15 mouse cellular contexts compared by ENCODE assay signal in the genomic region with DNA sequence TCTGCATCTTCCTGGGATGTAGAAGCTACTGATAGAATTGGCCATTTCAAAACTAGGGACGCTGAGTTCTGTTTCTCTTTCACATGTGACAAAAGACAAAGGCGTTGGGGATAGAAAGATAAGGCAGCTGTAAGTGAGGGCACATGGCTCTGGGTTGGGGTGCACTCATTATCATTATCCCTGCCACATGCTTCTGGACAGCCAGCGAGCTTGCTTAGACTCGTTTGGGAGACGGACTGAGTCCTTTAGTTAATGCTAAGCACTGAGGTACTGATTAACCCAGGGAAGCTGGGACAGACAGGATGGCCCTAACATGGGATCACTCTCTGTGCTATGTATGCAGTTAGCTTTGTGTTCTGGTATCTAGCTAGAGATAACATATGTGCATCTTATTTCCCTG.
A peak's percentile ranks its signal among the peaks of the same experiment; 100 is the strongest.
DNase-seq lines count a peak whose midpoint lies in the region; ATAC-seq lines count a peak whose summit lies in the region.
"Had no signal": no experiment of that assay in that cellular context is flagged by ENCODE, and none has a peak within 500 bp of the region (broad histone marks: within the 10 kb centered on the region; RNA-seq: fewer than 3 reads in every experiment).

No protein-coding gene starts in this region.

- 0 out of 2 replicates have a peak overlapping the region, but pooled peaks have one; percentile 7 for H3K4me2 ChIP-seq in liver, embryonic 16.5 days (ENCODE audit: low read depth, low read length)
- H3K4me2 ChIP-seq: midbrain, embryonic 13.5 days had no signal

- H3K4me3 ChIP-seq in heart, embryonic 10.5 days, result no peak overlapping the region
- H3K4me3 ChIP-seq in liver, embryonic 16.5 days (ENCODE audit: low read depth, low read length), result no peak overlapping the region
- H3K4me3 ChIP-seq in limb, embryonic 10.5 days, result no peak overlapping the region
- H3K4me3 ChIP-seq: erythroblast, embryonic 14.5 days; midbrain, embryonic 13.5 days had no signal

- intact Hi-C loops in heart, postnatal 10 days (cut with DNase I), result no loop called here

- no peaks in the 10 kb centered on the region for H3K27me3 ChIP-seq in heart, embryonic 10.5 days (ENCODE audit: insufficient read depth, poor library complexity, severe bottlenecking)
- no peaks in the 10 kb centered on the region for H3K27me3 ChIP-seq in liver, embryonic 16.5 days (ENCODE audit: control insufficient read depth, insufficient read depth, low read depth, low read length)
- H3K27me3 ChIP-seq in limb, embryonic 10.5 days (ENCODE audit: low read depth, poor library complexity, severe bottlenecking), result no peaks in the 10 kb centered on the region
- H3K27me3 ChIP-seq: midbrain, embryonic 13.5 days had no signal

- 33% methylated on average over 5 of the region's 5 CpGs for WGBS in heart, embryonic 10.5 days
- 9% methylated on average over 5 of the region's 5 CpGs for WGBS in liver, embryonic 16.5 days (ENCODE audit: insufficient replicate concordance)
- 75% methylated on average over 5 of the region's 5 CpGs for WGBS in limb, embryonic 10.5 days

- no peak for DNase-seq in heart, embryonic 10.5 days (ENCODE audit: low spot score)
- DNase-seq in heart, postnatal 10 days, result no peak
- peak; percentile 70 for DNase-seq in kidney, postnatal 14 days
- DNase-seq in testis, postnatal 10 days (ENCODE audit: low spot score), result no peak
- no peak for DNase-seq in urinary bladder, postnatal 25 days (ENCODE audit: low spot score)
- no peak for DNase-seq in limb, embryonic 10.5 days (ENCODE audit: low spot score)
- DNase-seq: cerebellum, postnatal 10 days; forebrain, postnatal 0 days; gastrocnemius, postnatal 25 days; right cerebral cortex, postnatal 25 days; thymus, postnatal 25 days had no signal

- H3K9ac ChIP-seq in liver, embryonic 16.5 days (ENCODE audit: low read depth, low read length), result no peak overlapping the region
- H3K9ac ChIP-seq: forebrain, postnatal 0 days; midbrain, embryonic 13.5 days had no signal

- peaks cover under 1% of the 10 kb centered on the region; the same call in 1 of the 2 replicates for H3K36me3 ChIP-seq in heart, embryonic 10.5 days
- H3K36me3 ChIP-seq in liver, embryonic 16.5 days (ENCODE audit: control insufficient read depth, insufficient read depth), result no peaks in the 10 kb centered on the region
- peaks cover 1% of the 10 kb centered on the region; the same call in 1 of the 2 replicates for H3K36me3 ChIP-seq in limb, embryonic 10.5 days
- H3K36me3 ChIP-seq: midbrain, embryonic 13.5 days had no signal

- ATAC-seq in common myeloid progenitor, adult 5-6 weeks (replicated peaks; ENCODE audit: low read depth, poor library complexity, severe bottlenecking), result 0 out of 2 replicates have a peak, but pooled peaks have one; percentile 29
- peak; percentile 82 for ATAC-seq in liver, embryonic 16.5 days (ENCODE audit: low read depth)
- ATAC-seq: forebrain, postnatal 0 days; midbrain, embryonic 13.5 days had no signal

- H3K4me1 ChIP-seq in heart, embryonic 10.5 days, result peaks cover 28% of the 10 kb centered on the region
- H3K4me1 ChIP-seq in liver, embryonic 16.5 days (ENCODE audit: control insufficient read depth, low read depth, low read length), result peaks cover 8% of the 10 kb centered on the region
- H3K4me1 ChIP-seq in limb, embryonic 10.5 days, result no peaks in the 10 kb centered on the region

- H3K9me3 ChIP-seq in heart, embryonic 10.5 days, result no peaks in the 10 kb centered on the region
- H3K9me3 ChIP-seq in liver, embryonic 16.5 days (replicated peaks; ENCODE audit: control insufficient read depth, low read length), result no peaks in the 10 kb centered on the region
- H3K9me3 ChIP-seq in limb, embryonic 10.5 days (replicated peaks), result no peaks in the 10 kb centered on the region
- H3K9me3 ChIP-seq: midbrain, embryonic 13.5 days had no signal

- H3K27ac ChIP-seq in heart, embryonic 10.5 days, result peak overlapping the region; percentile 52; the same call in 1 of the 2 replicates
- no peak overlapping the region for H3K27ac ChIP-seq in liver, embryonic 16.5 days (ENCODE audit: low read length)
- no peak overlapping the region for H3K27ac ChIP-seq in limb, embryonic 10.5 days
- H3K27ac ChIP-seq: midbrain, embryonic 13.5 days had no signal
